Mouse (Mus musculus) brain, embryonic 14.5 days (tissue): ENCODE data around the gene Rgs7.

Experiments used
- CTCF ChIP-seq: fragments of 200-500 bp; IDR thresholded peaks from 2 replicates; pipeline ENCODE4 v1.5.1; 2012; ENCODE audit warnings: inconsistent platforms, mild to moderate bottlenecking, moderate library complexity, borderline replicate concordance; ENCODE audit not compliant: insufficient read depth, insufficient read length; ENCODE audit errors: extremely low read depth
- POLR2A ChIP-seq: fragments of 200-500 bp; IDR thresholded peaks from 2 replicates; pipeline ENCODE4 v1.6.1; 2012; ENCODE audit warnings: mild to moderate bottlenecking, inconsistent platforms, borderline replicate concordance; ENCODE audit not compliant: poor library complexity, insufficient read depth, insufficient read length, severe bottlenecking; ENCODE audit errors: extremely low read depth

GRCm38 (mm10) chr1:175082104-175082503 lies 410.2 kb downstream of the Rgs7 start:
- TF ChIP-seq CTCF (no peak), POLR2A (no peak)
